Mouse (Mus musculus) midbrain, embryonic 16.5 days (tissue): ENCODE measurements around the gene Prtn3. TPM values are rescaled to one million over a fixed set of nuclear protein-coding genes. Genes with fewer than 3 reads are reported as not detected.
"Not testable (repeated sequence)": the region's sequence is repeated elsewhere in the genome, so short reads cannot be mapped to it uniquely, and the experiment has no call there.

Source experiments
- ATAC-seq: fragments of 200-750 bp; cut with Nextera tagmentation; 2 replicates; pipeline ENCODE4 v1.8.0; 2017; ENCODE audit warnings: moderate TSS enrichment
- H3K27ac ChIP-seq: fragments of 300-500 bp; sonication (generic); 2 replicates; pipeline ENCODE4 v1.5.1; 2014; ENCODE audit warnings: mild to moderate bottlenecking, low read length, mixed read lengths
- H3K27me3 ChIP-seq: fragments of 300-500 bp; sonication (generic); 2 replicates; pipeline ENCODE4 v1.6.1; 2014; ENCODE audit warnings: low read depth, low read length, mixed read lengths; ENCODE audit not compliant: control insufficient read depth, insufficient read depth
- H3K36me3 ChIP-seq: fragments of 300-500 bp; sonication (generic); 2 replicates; pipeline ENCODE4 v1.6.1; 2014; ENCODE audit warnings: mild to moderate bottlenecking, low read length, moderate library complexity, mixed read lengths; ENCODE audit not compliant: control insufficient read depth, insufficient read depth
- H3K4me1 ChIP-seq: fragments of 300-500 bp; sonication (generic); 2 replicates; pipeline ENCODE4 v1.6.1; 2014; ENCODE audit warnings: mild to moderate bottlenecking, low read length, mixed read lengths; ENCODE audit not compliant: control insufficient read depth, insufficient read depth
- H3K4me2 ChIP-seq: fragments of 300-500 bp; sonication (generic); 2 replicates; pipeline ENCODE4 v1.6.1; 2014; ENCODE audit warnings: mild to moderate bottlenecking, low read length, mixed read lengths
- H3K4me3 ChIP-seq: fragments of 300-500 bp; sonication (generic); 2 replicates; pipeline ENCODE4 v1.5.1; 2014; ENCODE audit warnings: low read depth, mild to moderate bottlenecking, low read length, moderate library complexity, mixed read lengths
- H3K9ac ChIP-seq: fragments of 300-500 bp; sonication (generic); 2 replicates; pipeline ENCODE4 v1.6.1; 2014; ENCODE audit warnings: low read depth, low read length, mixed read lengths
- H3K9me3 ChIP-seq: fragments of 300-500 bp; sonication (generic); replicated peaks from 2 replicates; pipeline ENCODE4 v1.6.1; 2014; ENCODE audit warnings: mild to moderate bottlenecking, low read length, mixed read lengths; ENCODE audit not compliant: control insufficient read depth, poor library complexity, severe bottlenecking
- WGBS: fragments of 180-500 bp; shearing (Covaris S2); extraction: QIAGEN DNeasy Blood & Tissue Kit; methylation state at CpG from one replicate; pipeline ENCODE4 v1.1.7; 2014; 5-methylcytosine and 5-hydroxymethylcytosine counted together
- polyA plus RNA-seq: library from polyadenylated mRNA; unstranded; fragments of >200 nt; fragmentation: Nextera tagmentation; extraction: Ambion mirVana; gene quantifications from 2 replicates; pipeline ENCODE4 v1.2.1, GENCODE M21; 2015

Prtn3 gene
- polyA plus RNA-seq, 1 experiment from 2014 or later, result 12.7 TPM

- Histone ChIP-seq H3K27me3 (peaks cover 6% of the 10 kb centered on the region; the same call in 1 of the 2 replicates), H3K36me3 (no peaks in the 10 kb centered on the region), H3K9ac (no peak overlapping the region), H3K9me3 (no peaks in the 10 kb centered on the region), H3K4me2 (no peak overlapping the region), H3K4me1 (peaks cover 11% of the 10 kb centered on the region), H3K4me3 (no peak overlapping the region), H3K27ac (no peak overlapping the region)
- WGBS, result 39% methylated on average over 3 of the region's 3 CpGs
- ATAC-seq, result no peak
Measured at GRCm38 (mm10) chr10:79879527-79879926, 5.3 kb downstream of the Prtn3 start.

- Histone ChIP-seq H3K4me1 (peaks cover under 1% of the 10 kb centered on the region; the same call in 1 of the 2 replicates), H3K9me3 (no peaks in the 10 kb centered on the region), H3K36me3 (no peaks in the 10 kb centered on the region), H3K27me3 (peaks cover 6% of the 10 kb centered on the region; the same call in 1 of the 2 replicates), H3K27ac (no peak overlapping the region), H3K9ac (no peak overlapping the region), H3K4me2 (no peak overlapping the region), H3K4me3 (no peak overlapping the region)
- 20% methylated on average over 9 of the region's 9 CpGs for WGBS
- ATAC-seq, result no peak
Measured at GRCm38 (mm10) chr10:79880721-79881120, 6.4 kb downstream of the Prtn3 start.

DNA sequence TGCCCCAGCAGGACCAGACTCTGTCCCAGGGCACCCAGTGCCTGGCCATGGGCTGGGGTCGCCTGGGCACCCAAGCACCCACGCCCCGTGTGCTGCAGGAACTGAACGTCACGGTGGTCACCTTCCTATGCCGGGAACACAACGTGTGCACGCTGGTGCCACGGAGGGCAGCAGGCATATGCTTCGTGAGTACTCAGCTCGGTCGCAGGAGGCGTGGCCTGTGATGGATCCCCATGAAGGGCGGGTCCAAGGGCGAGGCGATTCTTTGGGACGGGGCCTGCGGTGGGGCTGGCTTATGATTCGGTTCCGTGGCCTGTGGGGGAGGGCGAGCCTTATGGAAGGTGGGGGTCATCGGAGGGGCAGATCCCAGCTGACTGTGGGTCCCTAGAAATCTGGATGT, 7.7 kb downstream of the Prtn3 start:
- peak; percentile 34; the same call in 1 of the 2 replicates for ATAC-seq
- Histone ChIP-seq H3K27ac (no peak overlapping the region), H3K27me3 (peaks cover 6% of the 10 kb centered on the region; the same call in 1 of the 2 replicates), H3K9ac (no peak overlapping the region), H3K4me2 (peak overlapping the region; percentile 2; the same call in 1 of the 2 replicates), H3K36me3 (no peaks in the 10 kb centered on the region), H3K4me1 (no peaks in the 10 kb centered on the region), H3K9me3 (no peaks in the 10 kb centered on the region), H3K4me3 (no peak overlapping the region)
- WGBS, result 7% methylated on average over 22 of the region's 22 CpGs

- no peak overlapping the region for H3K9ac ChIP-seq
- H3K27ac ChIP-seq, result no peak overlapping the region
- peak; percentile 18; the same call in 1 of the 2 replicates for ATAC-seq
- H3K36me3 ChIP-seq, result no peaks in the 10 kb centered on the region
- no peaks in the 10 kb centered on the region for H3K9me3 ChIP-seq
- H3K4me1 ChIP-seq, result no peaks in the 10 kb centered on the region
- WGBS, result 14% methylated on average over 22 of the region's 22 CpGs
- peaks cover 6% of the 10 kb centered on the region; the same call in 1 of the 2 replicates for H3K27me3 ChIP-seq
- H3K4me3 ChIP-seq, result no peak overlapping the region
- H3K4me2 ChIP-seq, result no peak overlapping the region
Measured at GRCm38 (mm10) chr10:79883297-79884084, 9.2 kb downstream of the Prtn3 start.

DNA sequence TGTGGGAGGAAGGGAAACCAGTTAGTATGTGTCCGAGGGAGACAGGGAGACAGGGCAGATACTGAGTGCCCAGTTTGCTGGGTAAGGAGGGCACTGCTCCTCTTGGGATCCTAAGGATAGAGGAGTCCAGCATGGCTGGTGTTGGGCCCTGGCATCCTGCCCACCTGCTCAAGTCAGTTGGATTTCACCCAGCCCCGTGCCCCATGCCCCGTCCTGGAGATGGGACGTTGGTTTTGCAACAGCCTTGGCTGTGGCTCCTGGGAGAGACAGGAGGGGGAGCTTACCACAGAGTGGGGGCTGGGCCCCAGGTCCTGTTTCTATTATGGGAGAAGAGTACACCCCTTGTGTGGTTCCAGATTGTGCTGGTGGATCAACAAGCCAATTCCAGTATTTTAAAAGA, 10.2 kb downstream of the Prtn3 start:
- no peak overlapping the region for H3K9ac ChIP-seq
- peaks cover 6% of the 10 kb centered on the region; the same call in 1 of the 2 replicates for H3K27me3 ChIP-seq
- 72% methylated on average over 4 of the region's 4 CpGs for WGBS
- no peaks in the 10 kb centered on the region for H3K4me1 ChIP-seq
- no peak for ATAC-seq
- H3K4me2 ChIP-seq, result no peak overlapping the region
- no peak overlapping the region for H3K4me3 ChIP-seq
- no peaks in the 10 kb centered on the region for H3K36me3 ChIP-seq
- no peak overlapping the region for H3K27ac ChIP-seq
- no peaks in the 10 kb centered on the region for H3K9me3 ChIP-seq

DNA sequence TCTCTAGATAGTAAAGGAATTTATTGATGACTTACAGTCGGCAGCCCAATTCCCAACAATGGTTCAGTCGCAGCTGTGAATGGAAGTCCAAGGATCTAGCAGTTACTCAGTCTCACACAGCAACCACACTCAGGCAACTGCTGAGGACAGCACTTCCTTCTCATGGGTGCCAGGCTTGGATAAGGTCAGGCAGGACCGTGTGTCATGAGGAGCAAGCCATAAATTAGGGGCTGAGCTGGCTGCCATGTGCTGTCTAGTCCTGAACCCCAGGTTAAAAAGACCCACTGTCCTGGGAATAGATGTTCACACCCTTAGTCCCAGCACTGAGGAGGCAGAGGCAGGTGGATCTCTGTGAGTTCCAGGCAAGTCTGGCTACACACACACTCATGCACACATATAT, 10.7 kb downstream of the Prtn3 start:
- H3K4me1 ChIP-seq, H3K4me3 ChIP-seq, H3K9me3 ChIP-seq, ATAC-seq, H3K27ac ChIP-seq, H3K9ac ChIP-seq, H3K4me2 ChIP-seq, H3K36me3 ChIP-seq, H3K27me3 ChIP-seq: not testable (repeated sequence)
- WGBS, result 83% methylated on average over 2 of the region's 3 CpGs

DNA sequence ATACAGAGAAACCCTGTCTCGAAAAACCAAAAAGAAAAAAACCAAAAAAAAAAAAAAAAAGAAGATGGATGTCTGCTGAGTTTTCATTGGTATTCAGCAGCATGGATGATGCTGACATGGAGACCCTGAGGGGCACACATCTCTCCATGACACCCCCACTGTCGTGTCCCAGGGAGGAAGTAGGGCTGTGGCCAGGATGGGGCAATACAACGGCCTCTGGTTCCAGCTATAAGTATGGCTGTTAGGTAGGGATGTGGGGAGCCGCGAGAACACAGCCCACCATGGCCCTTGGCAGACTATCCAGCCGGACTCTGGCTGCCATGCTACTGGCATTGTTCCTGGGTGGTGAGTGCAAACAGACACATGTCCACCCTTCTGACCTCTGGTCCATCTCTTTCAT, 11.8 kb downstream of the Prtn3 start, which contains the start of gene Elane:
TSS of gene Elane (plus strand) at position 194 of the 400 bp plus-strand sequence.
- Histone ChIP-seq H3K4me2 (no peak within 1 kb of the TSS), H3K9ac (no peak within 1 kb of the TSS), H3K4me1 (no peaks in the 10 kb centered on the region), H3K27me3 (peaks cover 6% of the 10 kb centered on the region; the same call in 1 of the 2 replicates), H3K36me3 (no peaks in the 10 kb centered on the region), H3K9me3 (no peaks in the 10 kb centered on the region), H3K4me3 (no peak within 1 kb of the TSS), H3K27ac (no peak within 1 kb of the TSS)
- no peak for ATAC-seq
- WGBS, result 86% methylated on average over 6 of the region's 6 CpGs

GRCm38 (mm10) chr10:79886611-79887010, 12.3 kb downstream of the Prtn3 start:
- 89% methylated on average over 8 of the region's 8 CpGs for WGBS
- H3K27ac ChIP-seq, result no peak overlapping the region
- H3K27me3 ChIP-seq, result 0 out of 2 replicates have a peak, but pooled peaks cover 4% of the 10 kb centered on the region
- no peaks in the 10 kb centered on the region for H3K9me3 ChIP-seq
- no peaks in the 10 kb centered on the region for H3K36me3 ChIP-seq
- H3K4me1 ChIP-seq, result no peaks in the 10 kb centered on the region
- H3K9ac ChIP-seq, result no peak overlapping the region
- ATAC-seq, result no peak
- H3K4me2 ChIP-seq, result no peak overlapping the region
- no peak overlapping the region for H3K4me3 ChIP-seq

DNA sequence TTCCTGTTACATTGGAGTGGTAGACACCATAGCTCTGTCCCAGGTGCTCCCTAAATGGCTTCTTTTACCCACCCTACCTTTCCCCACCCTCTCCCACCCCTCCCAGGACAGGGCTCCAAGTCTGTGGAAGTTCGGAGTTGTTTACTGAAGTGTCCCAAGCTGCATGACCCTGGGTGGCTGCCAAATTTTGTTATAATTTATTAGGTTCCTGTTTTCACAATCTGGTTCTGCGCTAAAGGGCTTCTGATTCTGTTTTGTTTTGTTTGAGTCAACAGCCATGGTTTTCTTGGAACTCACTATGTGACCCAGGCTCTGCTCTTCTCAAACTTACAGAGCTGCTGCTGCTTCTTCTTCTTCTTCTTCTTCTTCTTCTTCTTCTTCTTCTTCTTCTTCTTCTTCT, 15.1 kb downstream of the Prtn3 start:
- ATAC-seq, result no peak
- Histone ChIP-seq H3K4me1 (no peaks in the 10 kb centered on the region), H3K27ac (no peak overlapping the region), H3K4me2 (no peak overlapping the region), H3K9me3 (no peaks in the 10 kb centered on the region), H3K9ac (no peak overlapping the region), H3K36me3 (no peaks in the 10 kb centered on the region), H3K4me3 (no peak overlapping the region), H3K27me3 (no peaks in the 10 kb centered on the region)
- 90% methylated on average over 2 of the region's 2 CpGs for WGBS
